Mouse (Mus musculus): ENCODE data around the gene Egflam. TPM values are rescaled to one million over a fixed set of nuclear protein-coding genes. Genes with fewer than 3 reads are reported as not detected.

Egflam gene
- total and polyA plus RNA-seq, 3 experiments: not detected

- H3K27ac ChIP-seq (ENCODE audit: insufficient read depth, low read depth): no peak overlapping the region
- H3K9me3 ChIP-seq (replicated peaks; ENCODE audit: low read length): no peaks in the 10 kb centered on the region
- no peak overlapping the region for H3K9ac ChIP-seq (ENCODE audit: insufficient read depth, low read depth)
- no peak overlapping the region for H3K4me2 ChIP-seq (ENCODE audit: insufficient read depth, low read depth, poor library complexity, severe bottlenecking)
- H3K4me3 ChIP-seq (replicated peaks in 1 of 3; ENCODE audit: low read depth in 2 of 3, low read length in 2 of 3, poor library complexity in 1 of 3): no peak overlapping the region
- in situ Hi-C loops (cut with MboI; ENCODE audit: low pct_ligation_motif_present, low pct_unique_long_range_greater_than_20kb, low sequenced_read_pairs): no loop called here
- peaks cover 82% of the 10 kb centered on the region for H3K27me3 ChIP-seq (replicated peaks)
- no peak for DNase-seq (ENCODE audit: extremely low read depth)
- H3K36me3 ChIP-seq (replicated peaks in 1 of 2; ENCODE audit: control insufficient read depth in 1 of 2, insufficient read depth in 1 of 2, low read length in 1 of 2): no peaks in the 10 kb centered on the region
- H3K4me1 ChIP-seq (ENCODE audit: control insufficient read depth in 1 of 2, insufficient read depth in 2 of 2): 0 out of 4 replicates have a peak, but pooled peaks cover 2 to 3% of the 10 kb centered on the region in 2 experiments
- no peaks in the 10 kb centered on the region for H3K79me2 ChIP-seq (replicated peaks; ENCODE audit: control insufficient read depth, extremely low read depth, insufficient read depth, poor library complexity, severe bottlenecking)
- TF ChIP-seq EP300 (IDR thresholded peaks at IDR 0.05; ENCODE audit: low read length) (no peak), MAZ (IDR thresholded peaks at IDR 0.05; ENCODE audit: low read depth, low read length) (no peak), NELFE (IDR thresholded peaks at IDR 0.05; ENCODE audit: low read depth, low read length) (no peak), GABPA (IDR thresholded peaks at IDR 0.05; ENCODE audit: insufficient replicate concordance, low read depth, low read length) (no peak), MYC (IDR thresholded peaks at IDR 0.05; ENCODE audit: low read depth, low read length) (no peak), MAFK (IDR thresholded peaks at IDR 0.05; ENCODE audit: insufficient replicate concordance, low read length) (no peak), PAX5 (IDR thresholded peaks at IDR 0.05; ENCODE audit: low read length) (no peak), ELF1 (IDR thresholded peaks at IDR 0.05; ENCODE audit: low read depth, low read length) (no peak), USF1 (IDR thresholded peaks at IDR 0.05; ENCODE audit: low read depth, low read length) (no peak), MAX (IDR thresholded peaks at IDR 0.05; ENCODE audit: low read length) (no peak), UBTF (IDR thresholded peaks at IDR 0.05; ENCODE audit: low read depth, low read length) (no peak), POLR2AphosphoS2 (IDR thresholded peaks at IDR 0.05; ENCODE audit: low read depth, low read length) (no peak), TBP (conservative IDR thresholded peaks at IDR 0.05; ENCODE audit: low read depth, low read length) (no peak), JUN (IDR thresholded peaks at IDR 0.05; ENCODE audit: insufficient read depth, low read depth, low read length) (no peak), JUND (conservative IDR thresholded peaks at IDR 0.05; ENCODE audit: low read depth, low read length) (no peak), ZKSCAN1 (IDR thresholded peaks at IDR 0.05; ENCODE audit: borderline replicate concordance, low read depth, low read length) (no peak)
- dilution Hi-C loops (cut with MboI; ENCODE audit: extremely low pct_ligation_motif_present, extremely low pct_unique_long_range_greater_than_20kb, low sequenced_read_pairs): no loop called here
Observed at GRCm38 (mm10) chr15:7191074-7191473, 207.1 kb downstream of the Egflam start.

DNA sequence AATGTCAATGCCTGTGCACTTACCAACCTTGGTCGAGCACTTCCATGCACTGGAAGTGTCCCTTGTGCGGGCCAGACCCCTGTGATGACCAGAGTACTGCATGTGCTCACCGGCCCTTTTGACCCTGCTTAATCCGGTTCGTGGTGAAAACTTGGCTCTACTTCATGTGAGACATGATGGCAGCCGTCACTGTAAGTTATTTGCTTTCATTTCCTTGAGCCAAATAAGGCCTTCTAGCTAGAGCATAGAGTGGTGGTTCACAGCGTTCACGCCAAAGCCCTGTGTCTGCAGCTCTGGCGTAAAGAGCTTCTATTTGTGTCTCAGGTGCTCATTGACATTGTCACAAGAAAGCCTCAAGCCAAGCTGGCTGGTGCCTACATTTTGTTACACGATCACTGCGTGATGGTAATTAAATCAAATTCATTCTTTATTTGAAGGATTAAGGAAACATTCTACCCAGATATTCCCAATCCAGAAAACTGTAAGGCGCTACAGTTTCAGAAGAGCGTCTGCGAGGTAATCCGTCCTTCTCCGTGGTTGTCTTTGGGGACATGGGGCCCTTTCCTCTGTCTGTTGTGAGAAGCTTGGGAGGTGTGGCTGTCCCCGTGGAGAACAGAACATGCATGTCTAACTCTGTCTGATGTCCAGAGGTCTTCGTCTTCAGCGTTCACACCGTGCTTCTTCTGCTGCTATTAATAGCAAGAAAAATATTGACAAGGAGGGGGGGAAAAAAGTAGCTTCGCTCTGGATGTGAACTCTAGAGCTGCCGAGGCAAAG, 208.3 kb downstream of the Egflam start:
- dilution Hi-C loops (cut with MboI; ENCODE audit: extremely low pct_ligation_motif_present, extremely low pct_unique_long_range_greater_than_20kb, low sequenced_read_pairs): no loop called here
- 0 out of 4 replicates have a peak, but pooled peaks cover 2 to 3% of the 10 kb centered on the region in 2 experiments for H3K4me1 ChIP-seq (ENCODE audit: control insufficient read depth in 1 of 2, insufficient read depth in 2 of 2)
- in situ Hi-C loops (cut with MboI; ENCODE audit: low pct_ligation_motif_present, low pct_unique_long_range_greater_than_20kb, low sequenced_read_pairs): no loop called here
- H3K27me3 ChIP-seq (replicated peaks): peaks cover 81% of the 10 kb centered on the region
- H3K4me2 ChIP-seq (ENCODE audit: insufficient read depth, low read depth, poor library complexity, severe bottlenecking): no peak overlapping the region
- TF ChIP-seq MAFK (IDR thresholded peaks at IDR 0.05; ENCODE audit: insufficient replicate concordance, low read length): no peak
- TF ChIP-seq CHD1 (IDR thresholded peaks at IDR 0.05; ENCODE audit: low read depth, low read length): no peak
- no peak for TF ChIP-seq POLR2A (IDR thresholded peaks at IDR 0.05; ENCODE audit: low read depth, low read length)
- no peak for TF ChIP-seq ETS1 (conservative IDR thresholded peaks at IDR 0.05; ENCODE audit: low read depth, low read length)
- TF ChIP-seq CHD2 (IDR thresholded peaks at IDR 0.05; ENCODE audit: low read length): no peak
- TF ChIP-seq SIN3A (IDR thresholded peaks at IDR 0.05; ENCODE audit: low read length): no peak
- TF ChIP-seq E2F4 (IDR thresholded peaks at IDR 0.05; ENCODE audit: insufficient replicate concordance, low read depth, low read length): no peak
- no peak for TF ChIP-seq ZMIZ1 (IDR thresholded peaks at IDR 0.05; ENCODE audit: low read depth, low read length)
- no peak for TF ChIP-seq KAT2A (IDR thresholded peaks at IDR 0.05; ENCODE audit: insufficient replicate concordance, low read length)
- TF ChIP-seq CTCF (conservative IDR thresholded peaks at IDR 0.05 in 1 of 2, IDR thresholded peaks at IDR 0.05 in 1 of 2; ENCODE audit: low read depth in 2 of 2, low read length in 2 of 2): no peak
- TF ChIP-seq JUND (conservative IDR thresholded peaks at IDR 0.05; ENCODE audit: low read depth, low read length): no peak
- no peak for TF ChIP-seq ZNF384 (IDR thresholded peaks at IDR 0.05; ENCODE audit: low read depth, low read length)
- TF ChIP-seq USF2 (conservative IDR thresholded peaks at IDR 0.05; ENCODE audit: low read depth, low read length): no peak
- DNase-seq (ENCODE audit: extremely low read depth): no peak
- H3K4me3 ChIP-seq (replicated peaks in 1 of 3; ENCODE audit: low read depth in 2 of 3, low read length in 2 of 3, poor library complexity in 1 of 3): no peak overlapping the region
- H3K36me3 ChIP-seq (replicated peaks in 1 of 2; ENCODE audit: control insufficient read depth in 1 of 2, insufficient read depth in 1 of 2, low read length in 1 of 2): no peaks in the 10 kb centered on the region
- no peaks in the 10 kb centered on the region for H3K9me3 ChIP-seq (replicated peaks; ENCODE audit: low read length)
- H3K27ac ChIP-seq (ENCODE audit: insufficient read depth, low read depth): no peak overlapping the region
- H3K9ac ChIP-seq (ENCODE audit: insufficient read depth, low read depth): no peak overlapping the region
- no peaks in the 10 kb centered on the region for H3K79me2 ChIP-seq (replicated peaks; ENCODE audit: control insufficient read depth, extremely low read depth, insufficient read depth, poor library complexity, severe bottlenecking)
